In the genomic region with DNA sequence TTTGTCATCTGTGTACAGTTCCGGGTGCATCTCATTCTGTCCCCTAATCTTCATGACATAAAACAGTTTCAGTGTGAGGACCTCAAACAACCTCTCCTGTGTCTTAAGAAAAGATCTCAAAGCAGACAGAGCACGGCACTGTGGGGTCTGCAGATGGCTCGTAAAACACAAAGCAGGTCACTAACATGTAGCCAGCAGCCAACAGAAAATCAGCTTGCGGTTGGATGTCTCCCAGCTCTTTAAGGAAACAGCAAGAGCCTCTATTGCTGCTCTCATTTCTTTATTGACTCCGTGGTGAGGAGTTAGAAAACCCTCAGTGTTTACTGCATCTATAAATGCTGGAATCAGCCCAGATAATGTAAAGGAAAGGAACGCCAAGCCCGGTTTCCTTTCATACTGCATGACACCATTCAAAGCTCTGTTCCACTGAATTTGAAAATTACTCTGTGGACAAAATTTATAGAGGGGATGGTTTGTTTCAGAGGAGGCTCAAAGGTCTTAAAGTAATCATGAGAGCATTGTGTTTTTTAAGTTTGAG, we compare ENCODE assay signal across 19 mouse cellular contexts.
DNase-seq lines count a peak whose midpoint lies in the region; ATAC-seq and TF ChIP-seq lines count a peak whose summit lies in the region.
"Had no signal": no experiment of that assay in that cellular context is flagged by ENCODE, and none has a peak within 500 bp of the region (broad histone marks: within the 10 kb centered on the region; RNA-seq: fewer than 3 reads in every experiment).

No protein-coding gene starts in this region.

- no peak for TF ChIP-seq CTCF in forebrain, postnatal 0 days (IDR thresholded peaks at IDR 0.05; ENCODE audit: low read depth)
- no peak for TF ChIP-seq CTCF in brain, embryonic 14.5 days (IDR thresholded peaks at IDR 0.05; ENCODE audit: borderline replicate concordance, extremely low read depth, insufficient read depth, insufficient read length)

- no peak for TF ChIP-seq POLR2A in brain, embryonic 14.5 days (IDR thresholded peaks at IDR 0.05; ENCODE audit: borderline replicate concordance, extremely low read depth, insufficient read depth, insufficient read length, poor library complexity, severe bottlenecking)
- no peak for TF ChIP-seq POLR2A in limb, embryonic 14.5 days (IDR thresholded peaks at IDR 0.05; ENCODE audit: borderline replicate concordance, extremely low read depth, insufficient read depth, insufficient read length)

- peak; percentile 52 for DNase-seq in forebrain, postnatal 0 days
- DNase-seq in forebrain, embryonic 14.5 days (ENCODE audit: low spot score): no peak
- peak; percentile 17 for DNase-seq in left cerebral cortex, postnatal 4 days
- no peak for DNase-seq in left cerebral cortex, adult 9 months (ENCODE audit: low spot score in 2 of 2)
- peak; percentile 26 for DNase-seq in brain, embryonic 14.5 days (ENCODE audit: low read depth)
- peak; percentile 79 for DNase-seq in limb, embryonic 14.5 days (ENCODE audit: low spot score)
- DNase-seq: adrenal gland, postnatal 25 days; heart, postnatal 36 days; kidney, adult 8-10 months; kidney, postnatal 25 days; liver; right cerebral cortex, adult 18-20 months; thymus, postnatal 25 days had no signal

- no peaks in the 10 kb centered on the region for H3K4me1 ChIP-seq in forebrain, postnatal 0 days (ENCODE audit: insufficient read depth)
- no peaks in the 10 kb centered on the region for H3K4me1 ChIP-seq in forebrain, embryonic 14.5 days (ENCODE audit: control insufficient read depth, insufficient read depth, low read length)
- H3K4me1 ChIP-seq in limb, embryonic 14.5 days (ENCODE audit: control insufficient read depth, insufficient read depth, low read length): no peaks in the 10 kb centered on the region
- H3K4me1 ChIP-seq: heart, embryonic 15.5 days; liver, embryonic 15.5 days; stomach, embryonic 15.5 days had no signal

- H3K36me3 ChIP-seq in forebrain, postnatal 0 days (ENCODE audit: insufficient read depth): no peaks in the 10 kb centered on the region
- H3K36me3 ChIP-seq in forebrain, embryonic 14.5 days (ENCODE audit: control insufficient read depth, insufficient read depth, low read length): no peaks in the 10 kb centered on the region
- H3K36me3 ChIP-seq in limb, embryonic 14.5 days (ENCODE audit: control insufficient read depth, insufficient read depth, low read length): no peaks in the 10 kb centered on the region
- H3K36me3 ChIP-seq: heart, embryonic 15.5 days; liver, embryonic 15.5 days; stomach, embryonic 15.5 days had no signal

- intact Hi-C loops in left cerebral cortex, postnatal 4 days (cut with DNase I): no loop called here

- 0 out of 2 replicates have a peak overlapping the region, but pooled peaks have one; percentile 9 for H3K27ac ChIP-seq in forebrain, postnatal 0 days (ENCODE audit: low read depth, low read length)
- no peak overlapping the region for H3K27ac ChIP-seq in forebrain, embryonic 14.5 days (ENCODE audit: low read depth, low read length)
- H3K27ac ChIP-seq in limb, embryonic 14.5 days (replicated peaks; ENCODE audit: low read depth, low read length): no peak overlapping the region
- H3K27ac ChIP-seq: heart, embryonic 15.5 days; layer of hippocampus, adult 2 months; liver, embryonic 15.5 days; macrophage had no signal

- no peaks in the 10 kb centered on the region for H3K9me3 ChIP-seq in forebrain, postnatal 0 days (ENCODE audit: low read length)
- no peaks in the 10 kb centered on the region for H3K9me3 ChIP-seq in forebrain, embryonic 14.5 days (replicated peaks; ENCODE audit: control insufficient read depth, low read length)
- no peaks in the 10 kb centered on the region for H3K9me3 ChIP-seq in limb, embryonic 14.5 days (ENCODE audit: control insufficient read depth, low read length)
- H3K9me3 ChIP-seq: heart, embryonic 15.5 days; liver, embryonic 15.5 days; stomach, embryonic 15.5 days had no signal

- peak; percentile 61 for ATAC-seq in forebrain, postnatal 0 days
- ATAC-seq in forebrain, embryonic 14.5 days: no peak
- ATAC-seq in limb, embryonic 14.5 days (ENCODE audit: low FRiP score, low read depth): peak; percentile 83
- no peak for ATAC-seq in erythroid progenitor cell, adult 5-6 weeks (replicated peaks; ENCODE audit: low FRiP score, poor library complexity, severe bottlenecking)

- WGBS in forebrain, postnatal 0 days: 51% methylated on average over 7 of the region's 7 CpGs
- WGBS in forebrain, embryonic 14.5 days: 73% methylated on average over 7 of the region's 7 CpGs
- WGBS in limb, embryonic 14.5 days: 26% methylated on average over 7 of the region's 7 CpGs

- H3K9ac ChIP-seq in forebrain, postnatal 0 days: no peak overlapping the region
- no peak overlapping the region for H3K9ac ChIP-seq in forebrain, embryonic 14.5 days (ENCODE audit: low read length)
- H3K9ac ChIP-seq in limb, embryonic 14.5 days (ENCODE audit: low read depth, low read length, severe bottlenecking): no peak overlapping the region
- H3K9ac ChIP-seq: heart, embryonic 15.5 days; liver, embryonic 15.5 days; stomach, embryonic 15.5 days had no signal

- no peak overlapping the region for H3K4me3 ChIP-seq in forebrain, postnatal 0 days (ENCODE audit: low read depth, low read length)
- no peak overlapping the region for H3K4me3 ChIP-seq in forebrain, embryonic 14.5 days (ENCODE audit: low read depth, low read length)
- no peak overlapping the region for H3K4me3 ChIP-seq in limb, embryonic 14.5 days (replicated peaks; ENCODE audit: low read length)
- H3K4me3 ChIP-seq: heart, embryonic 15.5 days; layer of hippocampus, adult 2 months; liver, embryonic 15.5 days; stomach, embryonic 15.5 days had no signal

- no peak overlapping the region for H3K4me2 ChIP-seq in forebrain, postnatal 0 days (ENCODE audit: low read depth)
- H3K4me2 ChIP-seq in forebrain, embryonic 14.5 days (ENCODE audit: low read length): no peak overlapping the region
- H3K4me2 ChIP-seq in limb, embryonic 14.5 days (replicated peaks; ENCODE audit: low read depth, low read length, severe bottlenecking): no peak overlapping the region
- H3K4me2 ChIP-seq: heart, embryonic 15.5 days; liver, embryonic 15.5 days; stomach, embryonic 15.5 days had no signal

- H3K27me3 ChIP-seq in forebrain, postnatal 0 days (ENCODE audit: insufficient read depth, low read length): no peaks in the 10 kb centered on the region
- no peaks in the 10 kb centered on the region for H3K27me3 ChIP-seq in forebrain, embryonic 14.5 days (replicated peaks; ENCODE audit: control insufficient read depth, insufficient read depth, low read length)
- H3K27me3 ChIP-seq in limb, embryonic 14.5 days (ENCODE audit: control insufficient read depth, insufficient read depth, low read length): no peaks in the 10 kb centered on the region
- H3K27me3 ChIP-seq: heart, embryonic 15.5 days; liver, embryonic 15.5 days; stomach, embryonic 15.5 days had no signal

Comparison
In these comparisons a context has a peak if more than half of its experiments do, and no peak if none do; other contexts are left out.
1. ATAC-seq: peak in forebrain, postnatal 0 days (single experiment) and limb, embryonic 14.5 days (single experiment); none in forebrain, embryonic 14.5 days (single experiment) and erythroid progenitor cell, adult 5-6 weeks (single experiment).
2. DNase-seq: peak in forebrain, postnatal 0 days (single experiment), left cerebral cortex, postnatal 4 days (single experiment), brain, embryonic 14.5 days (single experiment) and limb, embryonic 14.5 days (single experiment); none in forebrain, embryonic 14.5 days (single experiment) and left cerebral cortex, adult 9 months (0 of 2).